Comparison of ENCODE assay signal across 25 mouse cellular contexts in genomic region chr12:68904770-68905169, GRCm38 (mm10).
"Had no signal": no experiment of that assay in that cellular context is flagged by ENCODE, and none has a peak within 500 bp of the region (broad histone marks: within the 10 kb centered on the region; RNA-seq: fewer than 3 reads in every experiment).

No protein-coding gene starts in this region.

- H3K9me3 ChIP-seq: heart, embryonic 13.5 days; heart, embryonic 15.5 days; hindbrain, embryonic 13.5 days; hindbrain, embryonic 15.5 days; limb, embryonic 10.5 days; limb, embryonic 12.5 days; liver, embryonic 13.5 days had no signal

- ATAC-seq: hindbrain, postnatal 0 days; inflammation-experienced regulatory T-cells, adult 6 months; intestine, postnatal 0 days had no signal

- H3K4me3 ChIP-seq: heart, embryonic 13.5 days; heart, embryonic 15.5 days; hindbrain, embryonic 13.5 days; hindbrain, embryonic 15.5 days; layer of hippocampus, adult 2 months; left cerebral cortex, adult 2 months; limb, embryonic 10.5 days; limb, embryonic 12.5 days; liver, embryonic 13.5 days had no signal

- H3K4me1 ChIP-seq: heart, embryonic 13.5 days; heart, embryonic 15.5 days; hindbrain, embryonic 13.5 days; hindbrain, embryonic 15.5 days; liver, embryonic 13.5 days had no signal

- H3K27me3 ChIP-seq: heart, embryonic 13.5 days; heart, embryonic 15.5 days; hindbrain, embryonic 13.5 days; hindbrain, embryonic 15.5 days; limb, embryonic 12.5 days; liver, embryonic 13.5 days had no signal

- H3K36me3 ChIP-seq: heart, embryonic 13.5 days; heart, embryonic 15.5 days; hindbrain, embryonic 13.5 days; hindbrain, embryonic 15.5 days; limb, embryonic 10.5 days; limb, embryonic 12.5 days; liver, embryonic 13.5 days had no signal

- H3K9ac ChIP-seq: heart, embryonic 13.5 days; heart, embryonic 15.5 days; hindbrain, embryonic 13.5 days; hindbrain, embryonic 15.5 days; limb, embryonic 12.5 days; liver, embryonic 13.5 days had no signal

- H3K27ac ChIP-seq: heart, embryonic 13.5 days; heart, embryonic 15.5 days; hindbrain, embryonic 13.5 days; hindbrain, embryonic 15.5 days; hindbrain, postnatal 0 days; layer of hippocampus, adult 2 months; left cerebral cortex, adult 2 months; limb, embryonic 10.5 days; limb, embryonic 12.5 days; liver, embryonic 13.5 days had no signal

- DNase-seq: gastrocnemius, postnatal 14 days; gastrocnemius, postnatal 36 days; heart, adult 18-20 months; heart, postnatal 14 days; heart, postnatal 36 days; kidney, adult 18-20 months; kidney, adult 8-10 months; kidney, postnatal 10 days; kidney, postnatal 25 days; kidney, postnatal 4 days; liver; liver, embryonic 13.5 days had no signal

- H3K4me2 ChIP-seq: heart, embryonic 11.5 days; heart, embryonic 13.5 days; heart, embryonic 15.5 days; hindbrain, embryonic 13.5 days; hindbrain, embryonic 15.5 days; limb, embryonic 12.5 days; liver, embryonic 11.5 days; liver, embryonic 13.5 days had no signal
